ENCODE assay signal across 15 mouse cellular contexts in the genomic region with DNA sequence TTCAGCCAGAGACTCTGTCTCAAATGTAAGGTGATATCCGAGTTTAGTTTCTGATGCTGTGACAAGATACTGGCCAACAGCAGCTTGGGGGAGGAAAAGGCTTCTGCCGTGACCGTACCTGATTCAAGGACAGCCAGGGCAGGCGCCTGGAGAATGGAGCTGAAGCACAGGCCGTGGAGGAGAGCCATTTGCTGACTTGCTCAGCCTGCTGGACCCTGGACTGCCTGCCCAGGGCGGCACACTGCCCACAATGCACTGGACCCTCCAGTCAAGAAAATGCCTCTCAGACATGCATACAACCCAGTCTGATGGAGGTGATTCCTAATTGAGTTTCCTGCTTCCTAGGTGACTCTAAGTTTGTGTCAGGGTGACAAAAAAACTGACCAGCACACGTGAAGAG.
"Had no signal": no experiment of that assay in that cellular context is flagged by ENCODE, and none has a peak within 500 bp of the region (broad histone marks: within the 10 kb centered on the region; RNA-seq: fewer than 3 reads in every experiment).

No protein-coding gene starts in this region.

- H3K9me3 ChIP-seq: limb, embryonic 15.5 days; liver, embryonic 12.5 days; midbrain, embryonic 12.5 days; neural tube, embryonic 13.5 days had no signal

- ATAC-seq: liver, embryonic 12.5 days; midbrain, embryonic 16.5 days had no signal

- H3K36me3 ChIP-seq: limb, embryonic 15.5 days; liver, embryonic 12.5 days; midbrain, embryonic 12.5 days; neural tube, embryonic 13.5 days had no signal

- H3K4me3 ChIP-seq: limb, embryonic 15.5 days; liver, embryonic 12.5 days; midbrain, embryonic 12.5 days; neural tube, embryonic 13.5 days had no signal

- H3K4me1 ChIP-seq: limb, embryonic 15.5 days had no signal

- H3K4me2 ChIP-seq: limb, embryonic 15.5 days; liver, embryonic 12.5 days; lung, embryonic 14.5 days; midbrain, embryonic 12.5 days; neural tube, embryonic 13.5 days had no signal

- H3K9ac ChIP-seq: limb, embryonic 15.5 days; liver, embryonic 12.5 days; lung, embryonic 14.5 days; midbrain, embryonic 12.5 days; neural tube, embryonic 13.5 days had no signal

- H3K27me3 ChIP-seq: limb, embryonic 15.5 days; liver, embryonic 12.5 days; midbrain, embryonic 12.5 days; neural tube, embryonic 13.5 days had no signal

- DNase-seq: layer of hippocampus, adult 9-11 months; layer of hippocampus, postnatal 36 days; lung, embryonic 14.5 days; lung, postnatal 10 days; lung, postnatal 4 days; retina, postnatal 1 day; right cerebral cortex, postnatal 4 days; spleen, adult 18-20 months; thymus, adult 2 months; thymus, postnatal 36 days had no signal

- H3K27ac ChIP-seq: limb, embryonic 15.5 days; midbrain, embryonic 12.5 days; neural tube, embryonic 13.5 days had no signal
